Mouse (Mus musculus): ENCODE measurements around the gene Sycp2.

DNA sequence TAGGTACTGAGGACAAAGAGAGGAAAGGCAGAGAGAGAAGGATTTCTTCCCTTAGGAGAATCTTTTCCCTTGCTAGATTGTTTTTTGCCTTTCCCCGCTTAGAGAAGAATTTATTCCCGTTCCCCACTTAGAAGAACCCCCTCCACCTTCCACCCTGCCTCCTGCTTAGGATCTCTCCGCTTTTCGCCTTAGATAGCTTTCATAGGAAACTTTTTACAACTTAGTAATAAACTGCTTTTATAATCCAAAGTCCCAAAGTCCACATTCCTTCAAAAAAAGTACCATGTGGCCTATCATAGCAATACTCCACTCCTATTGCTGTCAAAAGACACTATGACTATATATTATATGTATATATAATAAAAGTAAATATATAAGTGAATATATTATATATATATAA is 64.9 kb downstream of the Sycp2 start:
- TF ChIP-seq POLR2A (IDR thresholded peaks at IDR 0.05; ENCODE audit: extremely low read depth, insufficient read depth, low read length): no peak
- TF ChIP-seq CTCF (IDR thresholded peaks at IDR 0.05; ENCODE audit: low read depth, low read length): no peak

Measured in liver, adult 2 months (tissue).